Mouse (Mus musculus) ovary, postnatal 14 days (tissue): Measurements from ENCODE around the gene Fam81b.
"Not testable (repeated sequence)": the region's sequence is repeated elsewhere in the genome, so short reads cannot be mapped to it uniquely, and the experiment has no call there.

Experiments used
- DNase-seq: peaks from one replicate; pipeline ENCODE4 v3.0.0; 2022; ENCODE audit warnings: low spot score

Gene Fam81b

DNA sequence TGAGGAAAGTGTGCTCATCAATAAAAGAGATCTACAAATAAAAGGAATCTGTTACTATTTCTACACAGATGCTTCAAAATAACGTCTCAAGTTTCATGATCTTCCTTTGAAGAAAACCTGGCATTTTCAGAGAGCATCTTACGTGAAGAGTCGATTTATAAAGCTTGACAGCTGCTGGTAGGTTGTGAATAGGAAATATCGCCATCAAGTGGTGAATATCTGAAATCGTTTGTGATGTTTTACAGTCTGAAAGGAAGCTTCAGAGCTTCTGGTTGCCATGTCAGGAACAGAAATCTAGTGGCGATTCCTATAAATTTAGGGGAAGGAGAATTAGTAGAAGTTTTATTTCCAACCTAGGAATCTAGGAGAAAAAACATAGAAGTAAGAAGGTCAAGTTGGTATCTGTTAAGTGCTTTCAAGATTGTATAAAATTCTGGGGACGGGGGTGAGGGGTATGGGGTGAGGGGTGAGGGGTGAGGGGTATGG, at the start of gene Fam81b:
Gene Fam81b, minus strand, starts transcription at position 436 of the 486 bp plus-strand sequence.
- DNase-seq, result no peak

DNA sequence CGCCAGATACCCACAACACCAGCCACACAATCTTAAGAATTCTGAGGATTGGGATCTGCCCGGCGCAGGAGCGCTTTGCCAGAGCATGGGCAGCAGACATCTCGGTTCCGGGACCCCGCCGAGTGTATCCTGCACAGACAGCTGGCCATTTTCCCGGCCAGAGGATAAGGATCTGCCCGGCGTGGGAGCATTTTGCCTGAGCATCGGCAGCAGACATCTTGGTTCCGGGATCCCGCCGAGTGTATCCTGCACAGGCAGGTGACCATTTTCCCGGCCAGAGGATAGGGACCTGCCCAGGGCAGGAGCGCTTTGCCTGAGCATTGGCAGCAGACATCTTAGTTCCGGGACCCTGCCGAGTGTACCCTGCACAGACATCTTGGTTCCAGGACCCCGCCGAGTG, 41.1 kb upstream of the Fam81b start:
- DNase-seq, result not testable (repeated sequence)

- no peak for DNase-seq
Measured at GRCm38 (mm10) chr13:76318635-76319034, 13.8 kb upstream of the Fam81b start.

DNA sequence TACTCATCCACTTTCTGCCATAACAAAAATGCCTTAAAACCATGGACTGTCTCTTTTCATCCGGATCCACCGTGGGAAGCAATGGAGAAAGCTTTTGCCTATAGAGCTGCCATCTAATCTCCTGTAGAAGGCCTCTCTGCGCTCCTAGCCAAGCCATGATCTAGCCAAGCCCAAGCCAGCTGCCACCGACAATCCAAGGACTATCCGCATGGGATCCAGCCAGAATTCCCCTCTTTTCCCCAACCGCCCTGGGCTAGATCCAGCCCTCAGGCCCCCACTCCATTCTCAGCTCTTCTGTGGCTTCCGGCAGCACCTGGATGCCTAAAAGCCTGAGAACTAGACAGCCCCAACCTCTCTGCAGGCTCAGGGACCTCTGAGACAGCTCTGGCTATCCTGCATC, 6.7 kb upstream of the Fam81b start:
- no peak for DNase-seq

- no peak for DNase-seq
Measured at GRCm38 (mm10) chr13:76308811-76309210, 3.9 kb upstream of the Fam81b start.

DNA sequence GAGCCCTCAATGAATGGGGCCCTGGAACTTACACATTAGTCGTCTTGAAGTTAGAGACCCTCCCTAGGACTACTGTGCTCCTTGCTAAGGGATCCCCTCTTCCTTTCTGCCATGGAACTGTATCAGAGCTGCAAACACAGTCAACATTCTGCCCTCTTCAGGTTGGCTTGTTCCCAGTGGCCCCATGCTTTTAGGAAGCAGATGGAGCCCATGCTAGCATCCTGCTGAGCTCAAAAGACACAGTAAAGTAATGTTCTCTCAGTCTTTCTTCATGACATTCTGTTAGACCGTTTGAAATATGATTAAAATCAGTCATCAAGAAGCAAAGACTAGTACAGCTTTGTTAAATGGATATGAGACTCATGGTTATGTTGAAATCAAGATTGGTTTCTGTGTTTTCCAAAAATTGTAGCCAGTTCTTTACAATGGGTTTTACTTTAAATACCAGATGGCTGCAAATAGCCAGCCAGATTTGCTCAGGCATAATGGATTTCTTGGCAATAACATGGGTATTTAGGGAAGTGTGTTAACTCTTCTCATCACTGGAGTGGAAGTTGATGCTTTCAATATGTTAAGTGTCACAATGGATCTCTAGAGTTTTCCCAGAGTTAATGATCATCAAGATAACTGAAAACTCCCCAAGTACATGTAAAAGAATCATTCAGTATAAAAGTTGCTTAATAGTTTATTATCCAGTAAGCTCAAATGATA, 938 bp upstream of the Fam81b start:
- no peak for DNase-seq

DNA sequence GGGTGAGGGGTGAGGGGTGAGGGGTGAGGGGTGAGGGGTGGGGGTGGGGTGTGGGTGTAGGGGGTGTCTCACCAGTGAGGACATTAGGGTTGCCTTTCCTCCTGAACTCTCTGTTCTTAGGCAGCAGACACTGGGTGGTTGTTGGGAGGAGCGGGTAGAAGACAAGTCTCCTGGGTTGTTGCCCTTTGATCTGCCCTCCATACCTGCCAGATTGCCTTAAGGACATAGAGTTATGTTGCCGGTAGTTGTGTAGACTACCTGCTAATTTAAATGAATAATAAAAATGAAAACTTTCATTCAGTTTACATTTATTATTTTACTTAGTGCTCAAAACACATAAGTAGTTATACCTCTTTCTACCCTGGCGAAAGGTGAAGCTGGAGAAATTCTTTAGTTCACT, 369 bp upstream of the Fam81b start:
- no peak for DNase-seq

GRCm38 (mm10) chr13:76304201-76304600, 671 bp downstream of the Fam81b start:
- DNase-seq, result no peak

GRCm38 (mm10) chr13:76303160-76303559, 1.7 kb downstream of the Fam81b start:
- no peak for DNase-seq

GRCm38 (mm10) chr13:76302056-76302455, 2.8 kb downstream of the Fam81b start:
- no peak for DNase-seq

DNA sequence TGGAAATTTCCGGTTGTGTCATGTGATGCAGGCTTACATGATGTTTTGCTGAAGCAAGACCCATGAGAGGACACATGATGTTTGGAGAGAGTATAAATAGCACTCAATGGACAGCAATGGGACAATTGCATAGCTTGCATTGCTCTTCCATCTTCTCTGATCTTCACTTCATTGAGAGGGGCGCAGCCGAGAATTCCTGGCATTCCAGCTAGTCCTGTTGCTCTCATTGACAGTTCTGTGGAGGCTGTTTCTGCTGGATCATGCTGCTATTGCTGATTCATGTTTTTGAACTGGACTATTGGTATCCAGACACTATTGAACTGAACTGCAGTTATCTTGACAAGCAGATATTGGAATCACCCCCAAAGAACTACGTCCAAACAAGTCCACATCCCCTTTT, 12.8 kb downstream of the Fam81b start:
- no peak for DNase-seq

DNA sequence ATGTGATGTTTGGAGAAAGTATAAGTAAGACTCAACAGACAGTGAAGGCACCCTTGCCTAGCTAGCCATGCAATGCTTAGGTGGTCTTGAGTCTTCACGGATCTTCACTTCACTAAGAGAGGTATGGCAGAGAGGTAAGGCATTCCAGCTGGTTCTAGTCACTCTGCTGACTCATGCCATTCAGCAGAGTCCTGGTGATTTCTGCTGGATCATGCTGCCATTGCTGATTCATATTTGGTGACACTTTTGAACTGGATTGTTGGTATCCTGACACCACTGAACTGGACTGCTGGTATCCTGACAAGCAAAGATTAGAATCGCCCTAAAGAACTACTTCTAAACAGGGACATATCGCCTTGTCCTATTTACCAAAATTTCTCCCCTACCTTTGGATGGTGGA, 20.3 kb downstream of the Fam81b start:
- DNase-seq, result no peak

DNA sequence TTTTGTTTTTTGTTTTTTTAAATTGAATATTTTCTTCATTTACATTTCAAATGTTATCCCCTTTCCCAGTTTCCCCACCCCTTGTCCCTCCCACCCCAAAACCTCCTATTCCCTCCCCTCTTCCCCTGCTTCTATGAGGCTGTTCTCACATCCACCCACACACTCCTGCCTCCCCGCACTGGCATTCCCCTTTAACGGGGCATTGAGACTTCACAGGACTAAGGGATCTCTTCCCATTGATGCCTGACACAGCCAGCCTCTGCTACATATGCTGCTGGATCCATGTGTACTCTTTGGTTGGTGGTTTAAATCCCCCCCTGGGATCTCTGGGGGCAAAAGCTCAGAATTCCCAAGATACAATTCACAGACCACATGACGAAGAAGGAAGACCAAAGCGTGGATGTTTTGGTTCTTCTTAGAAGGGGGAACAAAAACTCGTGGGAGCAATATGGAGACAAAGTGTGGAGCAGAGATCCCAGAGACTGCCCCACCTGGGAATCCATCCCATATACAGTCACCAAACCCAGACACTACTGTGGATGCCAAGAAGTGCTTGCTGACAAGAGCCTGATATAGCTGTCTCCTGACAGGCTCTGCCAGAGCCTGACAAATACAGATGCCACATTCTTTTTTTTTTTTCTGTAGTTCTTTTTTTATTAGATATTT, 40.4 kb downstream of the Fam81b start:
- DNase-seq, result no peak

GRCm38 (mm10) chr13:76258766-76259165, 46.1 kb downstream of the Fam81b start:
- no peak for DNase-seq

DNA sequence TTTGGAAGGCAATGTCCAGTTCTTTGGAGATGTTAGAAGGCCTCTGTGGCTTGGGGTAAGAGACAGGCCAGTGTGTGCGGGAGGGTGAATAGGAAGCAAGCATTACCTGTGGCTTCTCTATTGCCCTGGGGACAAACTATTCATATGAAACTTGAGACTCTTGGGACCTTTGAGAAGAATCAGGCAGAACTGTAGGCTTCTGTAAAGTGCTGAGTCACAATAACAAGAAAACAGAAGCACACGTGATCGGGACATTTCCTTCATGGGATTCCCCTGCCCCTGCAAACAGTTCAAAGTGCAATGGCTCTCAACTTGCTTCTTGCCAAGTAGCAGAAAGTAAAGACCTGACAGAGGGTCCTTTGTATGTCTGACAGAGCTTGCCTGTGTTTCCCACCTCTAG, 48.5 kb downstream of the Fam81b start:
- DNase-seq, result no peak

GRCm38 (mm10) chr13:76250092-76250491, 54.8 kb downstream of the Fam81b start:
- DNase-seq, result no peak

- DNase-seq, result no peak
Measured at GRCm38 (mm10) chr13:76249066-76249465, 55.8 kb downstream of the Fam81b start.

GRCm38 (mm10) chr13:76215397-76215796, 89.5 kb downstream of the Fam81b start:
- no peak for DNase-seq

DNA sequence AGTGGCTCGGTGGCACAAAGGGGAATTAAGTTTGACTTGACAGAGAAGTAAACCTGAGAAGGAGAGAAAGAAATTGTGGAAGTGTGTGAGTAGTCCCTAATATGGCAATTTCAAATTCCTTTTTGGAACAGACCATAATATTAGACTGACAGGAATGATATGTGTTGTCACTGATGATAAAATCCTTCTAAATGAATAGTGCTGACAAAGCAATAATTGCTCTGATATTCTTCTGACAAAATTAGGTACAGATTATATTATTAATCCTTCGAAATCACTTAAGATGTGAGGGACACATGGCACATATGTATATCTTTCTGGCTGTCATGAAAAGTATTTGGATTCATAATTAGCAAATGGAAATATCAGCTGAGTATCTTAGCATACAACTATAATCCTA, 89.9 kb downstream of the Fam81b start:
- no peak for DNase-seq

GRCm38 (mm10) chr13:76199943-76200342, 104.9 kb downstream of the Fam81b start:
- no peak for DNase-seq

- DNase-seq, result no peak
Measured at GRCm38 (mm10) chr13:76197297-76197848, 107.5 kb downstream of the Fam81b start.

- DNase-seq, result no peak
Measured at GRCm38 (mm10) chr13:76195431-76196138, 109.3 kb downstream of the Fam81b start.

DNA sequence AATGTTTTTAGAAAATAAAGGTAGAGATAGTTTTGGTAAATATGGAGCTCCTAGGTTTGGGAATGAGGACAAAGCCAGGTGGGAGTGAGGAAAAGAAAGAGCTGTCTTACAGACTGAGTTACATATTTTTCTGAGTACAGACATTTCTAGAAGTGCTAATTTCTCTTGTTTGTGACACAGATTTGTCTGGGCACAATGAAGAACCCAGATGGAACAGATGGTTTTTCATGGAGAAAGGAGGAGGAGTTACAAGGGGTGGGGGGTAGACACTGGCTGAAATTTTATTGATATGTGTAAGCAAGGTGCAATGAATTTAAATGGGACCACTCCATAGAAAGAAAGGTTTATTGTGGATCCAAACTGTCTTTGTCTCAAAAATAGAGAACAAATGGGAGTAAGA, 109.9 kb downstream of the Fam81b start:
- DNase-seq, result no peak
